Mouse (Mus musculus) adipocyte (in vitro differentiated cells): ENCODE measurements around the gene Ssr1.

Experiments used
- DNase-seq: peaks from one replicate; pipeline ENCODE4 v3.0.0-alpha.2; 2016; ENCODE audit warnings: low spot score

Gene Ssr1

GRCm38 (mm10) chr13:37918336-37919261 lies 75.4 kb downstream of the Ssr1 start:
- DNase-seq: peak; percentile 93
